Mouse (Mus musculus) kidney, embryonic 14.5 days (tissue): Measurements from ENCODE around the gene Clybl. TPM values are rescaled to one million over a fixed set of nuclear protein-coding genes. Genes with fewer than 3 reads are reported as not detected.

ENCODE experiments used
- ATAC-seq: fragments of 200-750 bp; cut with Nextera tagmentation; 2 replicates; pipeline ENCODE4 v1.8.0; 2017; ENCODE audit warnings: moderate number of reproducible peaks, mild to moderate bottlenecking, moderate TSS enrichment, moderate library complexity; ENCODE audit not compliant: low FRiP score, low TSS enrichment
- H3K27ac ChIP-seq: fragments of 300-500 bp; sonication (generic); 2 replicates; pipeline ENCODE4 v1.5.1; 2014; ENCODE audit warnings: low read depth, mild to moderate bottlenecking, low read length, moderate library complexity, mixed read lengths
- H3K27me3 ChIP-seq: fragments of 300-500 bp; sonication (generic); 2 replicates; pipeline ENCODE4 v1.6.1; 2014; ENCODE audit warnings: mild to moderate bottlenecking, low read length; ENCODE audit not compliant: control insufficient read depth, insufficient read depth
- H3K36me3 ChIP-seq: fragments of 300-500 bp; sonication (generic); 2 replicates; pipeline ENCODE4 v1.6.1; 2014; ENCODE audit warnings: low read length, mixed read lengths; ENCODE audit not compliant: control insufficient read depth, insufficient read depth
- H3K4me1 ChIP-seq: fragments of 300-500 bp; sonication (generic); 2 replicates; pipeline ENCODE4 v1.6.1; 2014; ENCODE audit warnings: low read length, mixed read lengths; ENCODE audit not compliant: control insufficient read depth, insufficient read depth
- H3K4me2 ChIP-seq: fragments of 300-500 bp; sonication (generic); replicated peaks from 2 replicates; pipeline ENCODE4 v1.6.1; 2014; ENCODE audit warnings: low read depth, mild to moderate bottlenecking, low read length
- H3K4me3 ChIP-seq: fragments of 300-500 bp; sonication (generic); 2 replicates; pipeline ENCODE4 v1.5.1; 2014; ENCODE audit warnings: mild to moderate bottlenecking, low read length
- H3K9ac ChIP-seq: fragments of 300-500 bp; sonication (generic); 2 replicates; pipeline ENCODE4 v1.6.1; 2014; ENCODE audit warnings: low read depth, mild to moderate bottlenecking, low read length, moderate library complexity
- H3K9me3 ChIP-seq: fragments of 300-500 bp; sonication (generic); 2 replicates; pipeline ENCODE4 v1.6.1; 2016; ENCODE audit warnings: low read length; ENCODE audit not compliant: control insufficient read depth
- WGBS: fragments of 180-500 bp; shearing (Covaris S2); extraction: QIAGEN DNeasy Blood & Tissue Kit; methylation state at CpG from one replicate; pipeline ENCODE4 v1.1.7; 2014; 5-methylcytosine and 5-hydroxymethylcytosine counted together
- polyA plus RNA-seq: library from polyadenylated mRNA; unstranded; fragments of >200 nt; fragmentation: Nextera tagmentation; extraction: Ambion mirVana; gene quantifications from 2 replicates; pipeline ENCODE4 v1.2.1, GENCODE M21; 2014

The Clybl gene
- polyA plus RNA-seq, 1 experiment from 2014 or later, result 30.3 TPM

- Histone ChIP-seq H3K4me1 (no peaks in the 10 kb centered on the region), H3K4me3 (no peak overlapping the region), H3K9ac (no peak overlapping the region), H3K9me3 (no peaks in the 10 kb centered on the region), H3K4me2 (no peak overlapping the region), H3K27me3 (peaks cover 4% of the 10 kb centered on the region; the same call in 1 of the 2 replicates), H3K36me3 (no peaks in the 10 kb centered on the region), H3K27ac (no peak overlapping the region)
- WGBS, result 44% methylated on average over 2 of the region's 2 CpGs
- ATAC-seq, result no peak
Observed at GRCm38 (mm10) chr14:122412841-122413541, 231.5 kb downstream of the Clybl start.

DNA sequence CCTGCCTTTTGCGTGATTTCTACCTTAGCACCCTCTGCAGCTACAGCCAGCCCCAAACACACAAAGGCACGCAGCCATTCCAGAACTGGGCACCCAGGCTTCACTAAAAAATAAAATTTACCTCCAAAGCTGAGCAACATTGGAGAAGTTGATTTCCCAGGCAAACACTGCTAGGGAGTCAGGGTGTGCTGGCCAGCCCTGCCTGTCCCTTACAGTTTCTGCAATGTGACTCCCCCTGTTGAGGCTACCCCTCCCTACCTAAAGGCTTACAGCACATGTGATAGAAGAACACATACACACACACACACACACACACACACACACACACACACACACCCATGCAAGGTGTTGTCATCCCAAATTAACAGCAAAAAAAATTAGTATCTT, 232.0 kb downstream of the Clybl start:
- no peak overlapping the region for H3K4me2 ChIP-seq
- H3K4me1 ChIP-seq, result no peaks in the 10 kb centered on the region
- ATAC-seq, result no peak
- no peak overlapping the region for H3K27ac ChIP-seq
- no peaks in the 10 kb centered on the region for H3K36me3 ChIP-seq
- no peaks in the 10 kb centered on the region for H3K27me3 ChIP-seq
- H3K4me3 ChIP-seq, result no peak overlapping the region
- 59% methylated on average over 2 of the region's 2 CpGs for WGBS
- H3K9me3 ChIP-seq, result no peaks in the 10 kb centered on the region
- H3K9ac ChIP-seq, result no peak overlapping the region

DNA sequence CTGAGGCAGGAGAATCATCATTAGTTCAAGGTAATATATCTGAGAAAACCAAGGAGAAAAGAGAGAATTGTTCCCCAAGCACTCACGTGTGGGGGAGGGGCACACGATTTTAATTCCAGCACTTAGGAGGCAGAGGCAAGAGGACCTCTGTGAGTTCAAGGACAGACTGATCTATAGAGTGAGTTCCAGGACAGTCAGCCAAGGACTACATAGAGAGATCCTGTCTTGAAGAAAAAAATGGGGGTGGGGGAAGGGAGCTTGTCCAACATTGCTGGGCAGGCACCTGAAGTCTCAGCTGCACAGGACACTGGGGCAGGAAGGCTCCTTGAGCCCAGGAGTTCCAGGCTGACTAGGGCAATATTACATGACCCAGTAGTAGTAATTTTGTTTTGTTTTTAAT, 233.3 kb downstream of the Clybl start:
- WGBS, result 98% methylated on average over 2 of the region's 2 CpGs
- Histone ChIP-seq H3K36me3 (no peaks in the 10 kb centered on the region), H3K27ac (no peak overlapping the region)

DNA sequence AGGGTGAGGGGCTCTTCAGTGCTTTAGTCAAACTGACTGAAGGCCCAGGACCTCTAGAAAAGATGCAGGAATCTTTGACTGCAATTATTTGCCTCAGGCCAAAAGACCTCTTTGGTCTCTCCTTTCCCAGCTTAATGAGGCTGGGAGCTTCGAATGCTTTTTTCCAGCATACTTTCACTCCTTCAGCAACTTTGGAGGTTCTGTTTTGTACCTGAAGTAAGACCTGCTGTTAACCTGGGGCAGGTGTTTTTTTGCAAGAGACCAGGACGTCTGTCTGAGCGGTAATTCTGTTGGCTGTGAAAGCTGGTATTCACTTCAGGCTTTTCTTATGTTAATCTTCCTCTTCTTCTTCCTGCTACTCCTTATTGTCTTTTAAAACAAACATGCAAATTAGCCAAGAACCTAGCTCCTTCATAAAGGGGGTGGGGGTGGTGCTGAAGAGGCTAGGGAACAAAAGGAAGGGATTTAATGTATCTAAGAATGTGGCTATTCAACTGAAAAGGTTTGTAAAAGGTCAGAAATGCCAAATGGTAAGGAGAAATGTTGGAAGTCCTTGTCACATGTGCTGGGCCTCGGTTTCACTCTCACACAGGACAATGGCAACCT, 234.8 kb downstream of the Clybl start:
- Histone ChIP-seq H3K4me3 (no peak overlapping the region), H3K27ac (no peak overlapping the region), H3K36me3 (no peaks in the 10 kb centered on the region), H3K4me1 (no peaks in the 10 kb centered on the region), H3K27me3 (no peaks in the 10 kb centered on the region), H3K4me2 (no peak overlapping the region), H3K9ac (no peak overlapping the region), H3K9me3 (no peaks in the 10 kb centered on the region)
- WGBS, result 30% methylated on average over 4 of the region's 4 CpGs
- ATAC-seq, result no peak

More for the DNA sequence above, 233.3 kb downstream of the Clybl start:
- no peak for ATAC-seq
- Histone ChIP-seq H3K4me1 (no peaks in the 10 kb centered on the region), H3K27me3 (no peaks in the 10 kb centered on the region), H3K4me3 (no peak overlapping the region), H3K9ac (no peak overlapping the region), H3K4me2 (no peak overlapping the region), H3K9me3 (no peaks in the 10 kb centered on the region)

DNA sequence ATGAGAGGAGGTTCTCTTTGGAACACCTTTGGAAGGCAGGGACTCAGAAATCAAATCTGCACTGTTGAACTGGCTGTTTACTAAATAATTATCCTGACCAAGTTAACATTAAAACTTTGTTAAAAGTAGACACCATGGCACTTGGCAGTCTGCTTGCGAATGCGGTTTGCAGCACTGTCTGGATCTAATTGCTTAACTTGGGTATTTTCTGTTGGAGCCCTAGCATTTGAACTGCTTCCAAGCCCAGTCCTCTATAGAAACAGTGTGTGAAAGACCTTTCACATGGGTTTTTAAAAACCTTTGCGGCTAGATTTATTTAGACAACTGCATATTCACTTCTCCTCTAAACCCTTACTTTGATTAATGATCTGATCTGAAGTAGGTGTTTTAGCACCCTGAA, 242.9 kb downstream of the Clybl start:
- H3K27me3 ChIP-seq, result 0 out of 2 replicates have a peak, but pooled peaks cover 3% of the 10 kb centered on the region
- H3K9me3 ChIP-seq, result no peaks in the 10 kb centered on the region
- no peak overlapping the region for H3K4me3 ChIP-seq
- H3K36me3 ChIP-seq, result no peaks in the 10 kb centered on the region
- H3K27ac ChIP-seq, result no peak overlapping the region
- H3K4me1 ChIP-seq, result no peaks in the 10 kb centered on the region
- no peak overlapping the region for H3K4me2 ChIP-seq
- H3K9ac ChIP-seq, result no peak overlapping the region
- ATAC-seq, result no peak
- WGBS, result 86% methylated on average over 3 of the region's 3 CpGs

GRCm38 (mm10) chr14:122426529-122427203, 245.2 kb downstream of the Clybl start:
- Histone ChIP-seq H3K27ac (no peak overlapping the region), H3K27me3 (0 out of 2 replicates have a peak, but pooled peaks cover 3% of the 10 kb centered on the region), H3K4me2 (no peak overlapping the region), H3K9me3 (no peaks in the 10 kb centered on the region), H3K4me1 (no peaks in the 10 kb centered on the region), H3K4me3 (no peak overlapping the region), H3K36me3 (no peaks in the 10 kb centered on the region), H3K9ac (no peak overlapping the region)
- WGBS, result 22% methylated on average over 10 of the region's 10 CpGs
- ATAC-seq, result peak; percentile 74

DNA sequence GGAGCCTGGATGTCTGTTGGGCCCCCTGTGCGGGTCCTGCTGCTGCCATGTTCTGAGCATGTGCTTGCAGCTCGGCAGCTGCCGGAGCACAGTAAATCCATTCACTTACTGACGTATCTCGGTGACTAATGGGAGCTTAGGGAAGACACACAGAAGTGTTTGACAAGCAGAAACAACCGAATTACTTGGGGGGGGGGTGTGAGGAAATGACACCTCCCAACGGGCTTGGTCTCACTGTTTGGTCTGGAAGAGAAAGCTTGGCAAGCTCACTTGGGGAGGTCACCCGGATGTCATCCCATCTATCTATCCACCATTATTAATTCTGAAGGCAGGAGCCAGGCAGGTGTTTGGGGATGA, 245.7 kb downstream of the Clybl start:
- no peak overlapping the region for H3K9ac ChIP-seq
- 35% methylated on average over 8 of the region's 8 CpGs for WGBS
- ATAC-seq, result no peak
- no peaks in the 10 kb centered on the region for H3K36me3 ChIP-seq
- H3K27me3 ChIP-seq, result 0 out of 2 replicates have a peak, but pooled peaks cover 3% of the 10 kb centered on the region
- no peaks in the 10 kb centered on the region for H3K4me1 ChIP-seq
- no peak overlapping the region for H3K4me2 ChIP-seq
- no peaks in the 10 kb centered on the region for H3K9me3 ChIP-seq
- no peak overlapping the region for H3K4me3 ChIP-seq
- no peak overlapping the region for H3K27ac ChIP-seq

- no peak overlapping the region for H3K4me3 ChIP-seq
- 91% methylated on average over 3 of the region's 3 CpGs for WGBS
- ATAC-seq, result no peak
- no peaks in the 10 kb centered on the region for H3K9me3 ChIP-seq
- H3K27me3 ChIP-seq, result 0 out of 2 replicates have a peak, but pooled peaks cover 3% of the 10 kb centered on the region
- H3K27ac ChIP-seq, result no peak overlapping the region
- no peak overlapping the region for H3K4me2 ChIP-seq
- no peak overlapping the region for H3K9ac ChIP-seq
- H3K36me3 ChIP-seq, result no peaks in the 10 kb centered on the region
- no peaks in the 10 kb centered on the region for H3K4me1 ChIP-seq
Observed at GRCm38 (mm10) chr14:122427654-122428053, 246.2 kb downstream of the Clybl start.

GRCm38 (mm10) chr14:122432558-122432957, 251.1 kb downstream of the Clybl start:
- WGBS, result 63% methylated on average over 3 of the region's 3 CpGs
- H3K27me3 ChIP-seq, result 0 out of 2 replicates have a peak, but pooled peaks cover 3% of the 10 kb centered on the region
- H3K9me3 ChIP-seq, result no peaks in the 10 kb centered on the region
- H3K27ac ChIP-seq, result no peak overlapping the region
- no peak overlapping the region for H3K9ac ChIP-seq
- no peak for ATAC-seq
- no peak overlapping the region for H3K4me2 ChIP-seq
- no peaks in the 10 kb centered on the region for H3K4me1 ChIP-seq
- H3K36me3 ChIP-seq, result no peaks in the 10 kb centered on the region
- H3K4me3 ChIP-seq, result no peak overlapping the region
